Mouse (Mus musculus) liver, embryonic 11.5 days (tissue): ENCODE data around the gene Morc2a. TPM values are rescaled to one million over a fixed set of nuclear protein-coding genes. Genes with fewer than 3 reads are reported as not detected.

Experiments used
- ATAC-seq: fragments of 200-750 bp; cut with Nextera tagmentation; replicated peaks from 2 replicates; pipeline ENCODE4 v1.8.0; 2017; ENCODE audit warnings: moderate number of reproducible peaks, mild to moderate bottlenecking, moderate TSS enrichment, moderate library complexity; ENCODE audit not compliant: low FRiP score
- DNase-seq: peaks from one replicate; pipeline ENCODE4 v3.0.0-alpha.2; 2017; ENCODE audit warnings: low spot score
- H3K27ac ChIP-seq: fragments of 300-500 bp; sonication (generic); 2 replicates; pipeline ENCODE4 v1.5.1; 2014; ENCODE audit warnings: mild to moderate bottlenecking, low read depth, low read length, control low read depth
- H3K27me3 ChIP-seq: fragments of 300-500 bp; sonication (generic); replicated peaks from 2 replicates; pipeline ENCODE4 v1.6.1; 2014; ENCODE audit warnings: low read length, mixed read lengths; ENCODE audit not compliant: control insufficient read depth, insufficient read depth
- H3K36me3 ChIP-seq: fragments of 300-500 bp; sonication (generic); 2 replicates; pipeline ENCODE4 v1.6.1; 2014; ENCODE audit warnings: mild to moderate bottlenecking, low read length, moderate library complexity, mixed read lengths; ENCODE audit not compliant: control insufficient read depth, insufficient read depth
- H3K4me1 ChIP-seq: fragments of 300-500 bp; sonication (generic); replicated peaks from 2 replicates; pipeline ENCODE4 v1.6.1; 2014; ENCODE audit warnings: low read length, mixed read lengths; ENCODE audit not compliant: control insufficient read depth, insufficient read depth
- H3K4me2 ChIP-seq: fragments of 300-500 bp; sonication (generic); 2 replicates; pipeline ENCODE4 v1.6.1; 2014; ENCODE audit warnings: mild to moderate bottlenecking, control low read depth, moderate library complexity
- H3K4me3 ChIP-seq: fragments of 300-500 bp; sonication (generic); 2 replicates; pipeline ENCODE4 v1.5.1; 2014; ENCODE audit warnings: low read depth, low read length, control low read depth
- H3K9ac ChIP-seq: fragments of 300-500 bp; sonication (generic); 2 replicates; pipeline ENCODE4 v1.6.1; 2014; ENCODE audit warnings: low read depth, low read length, control low read depth
- H3K9me3 ChIP-seq: fragments of 300-500 bp; sonication (generic); 2 replicates; pipeline ENCODE4 v1.6.1; 2016; ENCODE audit warnings: low read length, inconsistent platforms, mixed read lengths; ENCODE audit not compliant: control insufficient read depth
- WGBS: fragments of 180-500 bp; shearing (Covaris S2); extraction: QIAGEN DNeasy Blood & Tissue Kit; methylation state at CpG from one replicate; pipeline ENCODE4 v1.1.7; 2014; 5-methylcytosine and 5-hydroxymethylcytosine counted together
- polyA plus RNA-seq: library from polyadenylated mRNA; unstranded; fragments of >200 nt; fragmentation: Nextera tagmentation; extraction: Ambion mirVana; gene quantifications from 2 replicates; pipeline ENCODE4 v1.2.1, GENCODE M21; 2014

Morc2a gene
- polyA plus RNA-seq, 1 experiment from 2014 or later = 19.3 TPM

- Histone ChIP-seq H3K4me1 (no peaks in the 10 kb centered on the region), H3K9me3 (no peaks in the 10 kb centered on the region), H3K27me3 (no peaks in the 10 kb centered on the region), H3K36me3 (no peaks in the 10 kb centered on the region), H3K27ac (no peak overlapping the region), H3K4me3 (no peak overlapping the region), H3K4me2 (no peak overlapping the region), H3K9ac (no peak overlapping the region)
- WGBS = 91% methylated on average over 6 of the region's 6 CpGs
- ATAC-seq = no peak
- DNase-seq = no peak
These were observed 67.7 kb downstream of the Morc2a start for GRCm38 (mm10) chr11:3716662-3717061.

- Histone ChIP-seq H3K4me3 (no peak overlapping the region), H3K4me1 (no peaks in the 10 kb centered on the region), H3K4me2 (no peak overlapping the region), H3K9me3 (no peaks in the 10 kb centered on the region), H3K36me3 (no peaks in the 10 kb centered on the region), H3K27me3 (no peaks in the 10 kb centered on the region), H3K27ac (no peak overlapping the region), H3K9ac (no peak overlapping the region)
- ATAC-seq (no peak), DNase-seq (no peak)
- WGBS = 55% methylated on average over 3 of the region's 3 CpGs
These were observed 73.0 kb downstream of the Morc2a start for GRCm38 (mm10) chr11:3722036-3722435.

GRCm38 (mm10) chr11:3722861-3723260 lies 73.9 kb downstream of the Morc2a start:
- 45% methylated on average over 3 of the region's 3 CpGs for WGBS
- Histone ChIP-seq H3K27me3 (no peaks in the 10 kb centered on the region), H3K4me1 (no peaks in the 10 kb centered on the region), H3K36me3 (no peaks in the 10 kb centered on the region), H3K4me2 (no peak overlapping the region), H3K9me3 (no peaks in the 10 kb centered on the region), H3K27ac (no peak overlapping the region), H3K4me3 (no peak overlapping the region), H3K9ac (no peak overlapping the region)
- no peak for ATAC-seq
- no peak for DNase-seq

- ATAC-seq = no peak
- Histone ChIP-seq H3K4me1 (no peaks in the 10 kb centered on the region), H3K4me2 (no peak overlapping the region), H3K27me3 (no peaks in the 10 kb centered on the region), H3K27ac (no peak overlapping the region), H3K9me3 (no peaks in the 10 kb centered on the region), H3K9ac (no peak overlapping the region), H3K36me3 (no peaks in the 10 kb centered on the region), H3K4me3 (no peak overlapping the region)
- DNase-seq = no peak
- 75% methylated on average over 4 of the region's 4 CpGs for WGBS
These were observed 74.9 kb downstream of the Morc2a start for GRCm38 (mm10) chr11:3723910-3724309.

- Histone ChIP-seq H3K9ac (no peak overlapping the region), H3K9me3 (no peaks in the 10 kb centered on the region), H3K36me3 (no peaks in the 10 kb centered on the region), H3K4me2 (no peak overlapping the region), H3K4me1 (no peaks in the 10 kb centered on the region), H3K4me3 (no peak overlapping the region), H3K27ac (no peak overlapping the region), H3K27me3 (no peaks in the 10 kb centered on the region)
- WGBS = 62% methylated on average over 5 of the region's 5 CpGs
- ATAC-seq (no peak), DNase-seq (no peak)
These were observed 75.7 kb downstream of the Morc2a start for GRCm38 (mm10) chr11:3724726-3725125.

- ATAC-seq (no peak), DNase-seq (no peak)
- no peaks in the 10 kb centered on the region for H3K4me1 ChIP-seq
- 49% methylated on average over 10 of the region's 10 CpGs for WGBS
- H3K4me3 ChIP-seq = no peak overlapping the region
- no peaks in the 10 kb centered on the region for H3K36me3 ChIP-seq
- no peaks in the 10 kb centered on the region for H3K9me3 ChIP-seq
- no peak overlapping the region for H3K27ac ChIP-seq
- H3K4me2 ChIP-seq = no peak overlapping the region
- H3K9ac ChIP-seq = no peak overlapping the region
- no peaks in the 10 kb centered on the region for H3K27me3 ChIP-seq
These were observed 76.5 kb downstream of the Morc2a start for GRCm38 (mm10) chr11:3725331-3726054.

GRCm38 (mm10) chr11:3727438-3728105 lies 78.6 kb downstream of the Morc2a start:
- no peaks in the 10 kb centered on the region for H3K9me3 ChIP-seq

GRCm38 (mm10) chr11:3731469-3731868 lies 82.5 kb downstream of the Morc2a start:
- H3K27me3 ChIP-seq = no peaks in the 10 kb centered on the region
- H3K4me2 ChIP-seq = no peak overlapping the region
- H3K27ac ChIP-seq = no peak overlapping the region
- no peaks in the 10 kb centered on the region for H3K9me3 ChIP-seq
- DNase-seq (no peak), ATAC-seq (no peak)
- H3K4me3 ChIP-seq = no peak overlapping the region
- WGBS = 80% methylated on average over 4 of the region's 4 CpGs
- no peaks in the 10 kb centered on the region for H3K4me1 ChIP-seq
- no peak overlapping the region for H3K9ac ChIP-seq
- H3K36me3 ChIP-seq = no peaks in the 10 kb centered on the region

More at GRCm38 (mm10) chr11:3727438-3728105, 78.6 kb downstream of the Morc2a start:
- DNase-seq (no peak), ATAC-seq (no peak)
- H3K9ac ChIP-seq = no peak overlapping the region
- no peak overlapping the region for H3K4me2 ChIP-seq
- no peak overlapping the region for H3K27ac ChIP-seq
- H3K4me3 ChIP-seq = no peak overlapping the region
- H3K27me3 ChIP-seq = no peaks in the 10 kb centered on the region
- H3K4me1 ChIP-seq = no peaks in the 10 kb centered on the region
- 68% methylated on average over 9 of the region's 9 CpGs for WGBS
- H3K36me3 ChIP-seq = no peaks in the 10 kb centered on the region
